Mouse (Mus musculus): ENCODE results near the gene Pes1. TPM values are rescaled to one million over a fixed set of nuclear protein-coding genes. Genes with fewer than 3 reads are reported as not detected.
"Not testable (repeated sequence)": the region's sequence is repeated elsewhere in the genome, so short reads cannot be mapped to it uniquely, and the experiment has no call there.

The Pes1 gene
- polyA plus RNA-seq, 1 experiment: 45.2 TPM

DNA sequence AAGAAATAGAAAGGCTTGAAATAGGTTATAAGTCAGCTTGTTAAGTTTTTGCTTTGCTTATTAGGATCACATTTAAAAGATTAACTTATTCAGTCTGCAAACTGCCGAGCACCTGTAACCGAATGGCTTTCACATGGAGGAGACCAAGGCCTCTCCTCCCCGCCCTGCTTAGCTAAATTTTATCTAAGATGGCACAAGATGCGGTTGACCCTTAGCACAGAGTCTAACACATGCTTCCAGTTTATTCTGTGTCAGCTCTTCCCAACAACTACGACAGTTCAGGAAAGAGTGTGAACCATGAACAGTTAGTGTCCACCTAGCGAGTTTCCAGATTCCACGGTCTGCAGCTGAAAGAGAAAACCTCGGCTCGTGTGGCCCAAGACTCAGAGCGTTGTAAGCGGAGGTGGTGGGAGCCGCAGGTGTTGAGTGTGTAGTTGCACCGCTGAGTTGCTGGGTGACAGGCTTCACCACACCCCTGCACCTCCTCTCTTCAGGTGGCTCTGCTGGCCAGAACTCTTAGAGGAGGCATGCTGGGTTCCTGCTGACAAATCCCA, 26.4 kb upstream of the Pes1 start:
- no peak overlapping the region for H3K27ac ChIP-seq (replicated peaks; ENCODE audit: low read depth, low read length)
- H3K4me3 ChIP-seq (ENCODE audit: insufficient read depth, low read depth, low read length): no peak overlapping the region
- no peaks in the 10 kb centered on the region for H3K4me1 ChIP-seq (ENCODE audit: control insufficient read depth, insufficient read depth, insufficient read length, low read length)

GRCm38 (mm10) chr11:3941371-3941770, 22.4 kb upstream of the Pes1 start:
- Histone ChIP-seq H3K4me1 (ENCODE audit: control insufficient read depth, insufficient read depth, insufficient read length, low read length) (no peaks in the 10 kb centered on the region), H3K27ac (replicated peaks; ENCODE audit: low read depth, low read length) (no peak overlapping the region), H3K4me3 (ENCODE audit: insufficient read depth, low read depth, low read length) (no peak overlapping the region)

- H3K27ac ChIP-seq (replicated peaks; ENCODE audit: low read depth, low read length): no peak overlapping the region
- H3K4me3 ChIP-seq (ENCODE audit: insufficient read depth, low read depth, low read length): no peak overlapping the region
- H3K4me1 ChIP-seq (ENCODE audit: control insufficient read depth, insufficient read depth, insufficient read length, low read length): no peaks in the 10 kb centered on the region
Observed at GRCm38 (mm10) chr11:3946386-3946785, 17.4 kb upstream of the Pes1 start.

DNA sequence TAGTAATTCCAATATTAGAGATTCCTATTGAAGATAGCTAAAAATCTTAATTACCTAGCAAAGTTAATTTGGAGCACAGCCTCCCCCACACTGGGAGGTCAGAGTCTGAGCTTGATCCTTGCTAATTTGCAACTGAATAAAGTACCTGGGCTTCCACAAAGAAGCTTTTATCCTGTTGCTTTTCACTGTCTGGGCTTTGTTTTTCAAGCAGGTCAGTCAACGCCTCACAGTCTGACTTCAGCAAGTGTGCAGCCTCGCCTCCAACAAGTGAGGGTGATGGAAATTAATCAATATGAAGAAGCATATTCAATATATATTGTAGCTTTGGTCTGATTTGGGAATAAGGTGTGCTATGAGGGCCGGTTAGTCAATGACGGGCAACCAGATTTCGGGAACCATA, 8.9 kb upstream of the Pes1 start:
- H3K4me1 ChIP-seq (ENCODE audit: control insufficient read depth, insufficient read depth, insufficient read length, low read length); H3K4me3 ChIP-seq (ENCODE audit: insufficient read depth, low read depth, low read length); H3K27ac ChIP-seq (replicated peaks; ENCODE audit: low read depth, low read length): not testable (repeated sequence)

GRCm38 (mm10) chr11:3955371-3955770, 8.4 kb upstream of the Pes1 start:
- not testable (repeated sequence) for H3K4me3 ChIP-seq (ENCODE audit: insufficient read depth, low read depth, low read length); H3K4me1 ChIP-seq (ENCODE audit: control insufficient read depth, insufficient read depth, insufficient read length, low read length); H3K27ac ChIP-seq (replicated peaks; ENCODE audit: low read depth, low read length)

DNA sequence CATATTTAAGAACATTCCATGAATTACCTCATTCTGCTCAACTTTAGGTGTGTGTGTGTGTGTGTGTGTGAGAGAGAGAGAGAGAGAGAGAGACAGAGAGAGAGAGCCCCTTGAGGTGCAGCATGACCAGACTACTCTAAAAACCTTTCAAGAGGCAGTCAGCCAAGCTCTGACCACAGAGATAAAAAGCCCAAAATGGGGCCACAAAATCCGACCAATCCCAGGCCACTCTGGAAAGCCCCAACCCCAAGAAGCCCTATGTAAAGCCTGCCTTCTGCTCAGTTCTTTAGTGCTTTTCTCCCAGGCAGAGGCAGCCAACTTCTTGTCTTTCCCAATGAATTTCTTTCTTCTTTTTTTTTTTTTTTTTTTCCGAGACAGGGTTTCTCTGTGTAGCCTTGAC, 2.9 kb upstream of the Pes1 start:
- Histone ChIP-seq H3K4me1 (ENCODE audit: control insufficient read depth, insufficient read depth, insufficient read length, low read length) (peaks cover 5% of the 10 kb centered on the region; the same call in 1 of the 2 replicates), H3K4me3 (ENCODE audit: insufficient read depth, low read depth, low read length) (no peak overlapping the region), H3K27ac (replicated peaks; ENCODE audit: low read depth, low read length) (no peak overlapping the region)

GRCm38 (mm10) chr11:3961761-3962160, 2.0 kb upstream of the Pes1 start:
- Histone ChIP-seq H3K4me1 (ENCODE audit: control insufficient read depth, insufficient read depth, insufficient read length, low read length) (peaks cover 7% of the 10 kb centered on the region; the same call in 1 of the 2 replicates), H3K4me3 (ENCODE audit: insufficient read depth, low read depth, low read length) (no peak overlapping the region), H3K27ac (replicated peaks; ENCODE audit: low read depth, low read length) (no peak overlapping the region)

DNA sequence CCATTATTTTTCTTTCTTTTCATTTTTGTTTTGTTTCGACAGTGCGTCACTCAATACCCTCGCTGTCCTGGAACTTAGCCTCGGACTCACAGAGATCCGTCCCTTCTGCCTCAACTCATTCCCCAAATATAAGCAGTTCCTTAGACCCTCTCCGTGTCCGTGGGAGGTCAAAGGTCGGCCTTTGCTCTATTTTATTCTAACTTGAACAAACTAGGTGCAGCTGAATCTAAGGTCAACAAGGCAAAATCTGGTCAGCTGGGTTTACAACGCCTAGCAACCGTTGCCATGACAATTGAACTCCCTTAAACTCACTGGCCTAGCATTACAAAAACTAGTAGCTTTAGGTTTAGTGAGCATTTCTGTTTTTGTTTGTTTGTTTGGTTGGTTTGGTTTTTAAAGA, 620 bp upstream of the Pes1 start:
- peak overlapping the region; percentile 54 for H3K27ac ChIP-seq (replicated peaks; ENCODE audit: low read depth, low read length)
- H3K4me3 ChIP-seq (ENCODE audit: insufficient read depth, low read depth, low read length): peak overlapping the region; percentile 51
- H3K4me1 ChIP-seq (ENCODE audit: control insufficient read depth, insufficient read depth, insufficient read length, low read length): peaks cover 7% of the 10 kb centered on the region; the same call in 1 of the 2 replicates

GRCm38 (mm10) chr11:3964416-3965172, 819 bp downstream of the Pes1 start:
- Histone ChIP-seq H3K4me1 (ENCODE audit: control insufficient read depth, insufficient read depth, insufficient read length, low read length) (peaks cover 7% of the 10 kb centered on the region; the same call in 1 of the 2 replicates), H3K4me3 (ENCODE audit: insufficient read depth, low read depth, low read length) (peak overlapping the region; percentile 84), H3K27ac (replicated peaks; ENCODE audit: low read depth, low read length) (no peak overlapping the region)

GRCm38 (mm10) chr11:3969837-3970236, 6.1 kb downstream of the Pes1 start:
- H3K4me1 ChIP-seq (ENCODE audit: control insufficient read depth, insufficient read depth, insufficient read length, low read length): peaks cover 4% of the 10 kb centered on the region; the same call in 1 of the 2 replicates
- no peak overlapping the region for H3K27ac ChIP-seq (replicated peaks; ENCODE audit: low read depth, low read length)
- no peak overlapping the region for H3K4me3 ChIP-seq (ENCODE audit: insufficient read depth, low read depth, low read length)

GRCm38 (mm10) chr11:3970361-3970760, 6.6 kb downstream of the Pes1 start:
- Histone ChIP-seq H3K4me3 (ENCODE audit: insufficient read depth, low read depth, low read length) (no peak overlapping the region), H3K27ac (replicated peaks; ENCODE audit: low read depth, low read length) (no peak overlapping the region), H3K4me1 (ENCODE audit: control insufficient read depth, insufficient read depth, insufficient read length, low read length) (0 out of 2 replicates have a peak, but pooled peaks cover 2% of the 10 kb centered on the region)

GRCm38 (mm10) chr11:3973081-3973480, 9.3 kb downstream of the Pes1 start:
- no peaks in the 10 kb centered on the region for H3K4me1 ChIP-seq (ENCODE audit: control insufficient read depth, insufficient read depth, insufficient read length, low read length)
- no peak overlapping the region for H3K4me3 ChIP-seq (ENCODE audit: insufficient read depth, low read depth, low read length)
- no peak overlapping the region for H3K27ac ChIP-seq (replicated peaks; ENCODE audit: low read depth, low read length)

DNA sequence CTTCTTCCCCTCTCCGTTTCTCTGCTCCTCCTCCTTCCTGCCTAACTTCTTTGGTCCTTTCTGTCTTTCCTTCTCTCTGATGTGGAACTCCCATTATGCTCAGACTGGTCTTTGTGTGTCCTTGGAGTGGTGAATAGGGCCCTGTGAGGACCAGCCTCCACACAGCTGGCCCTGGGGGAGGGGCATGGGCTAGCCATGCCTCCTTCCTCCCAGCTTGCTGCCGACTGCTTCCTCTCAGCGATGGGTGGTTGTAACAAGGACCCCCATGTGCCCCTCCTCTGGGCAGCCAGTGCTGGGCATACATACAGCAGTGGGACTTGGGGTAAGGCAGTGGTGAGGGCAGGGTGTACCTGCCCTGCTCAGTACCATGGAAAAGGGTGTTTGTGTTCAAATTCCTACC, 10.5 kb downstream of the Pes1 start:
- H3K4me1 ChIP-seq (ENCODE audit: control insufficient read depth, insufficient read depth, insufficient read length, low read length): no peaks in the 10 kb centered on the region
- no peak overlapping the region for H3K4me3 ChIP-seq (ENCODE audit: insufficient read depth, low read depth, low read length)
- no peak overlapping the region for H3K27ac ChIP-seq (replicated peaks; ENCODE audit: low read depth, low read length)

DNA sequence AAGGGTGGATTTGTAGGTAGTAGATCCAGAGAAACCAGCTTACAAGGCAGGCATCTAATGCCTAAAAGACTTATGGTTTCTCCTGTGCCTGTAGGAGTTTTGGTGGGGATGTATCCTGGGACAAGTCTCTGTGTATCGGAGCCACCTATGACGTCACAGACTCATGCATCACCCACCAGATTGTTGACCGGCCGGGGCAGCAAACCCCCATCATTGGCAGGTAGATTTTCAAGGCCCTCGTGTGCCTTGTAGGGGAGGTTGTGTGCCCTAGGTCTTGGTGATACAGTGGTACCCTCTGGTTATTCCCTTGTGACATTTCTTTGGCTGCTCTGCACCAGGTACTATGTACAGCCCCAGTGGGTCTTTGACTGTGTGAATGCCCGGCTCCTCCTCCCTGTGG, 12.9 kb downstream of the Pes1 start, which contains the start of gene 4930556J24Rik:
TSS of gene 4930556J24Rik (minus strand) at position 101 of the 400 bp plus-strand sequence.
- Histone ChIP-seq H3K4me1 (ENCODE audit: control insufficient read depth, insufficient read depth, insufficient read length, low read length) (peaks cover 5% of the 10 kb centered on the region; the same call in 1 of the 2 replicates), H3K27ac (replicated peaks; ENCODE audit: low read depth, low read length) (no peak within 1 kb of the TSS), H3K4me3 (ENCODE audit: insufficient read depth, low read depth, low read length) (no peak within 1 kb of the TSS)

- H3K4me1 ChIP-seq (ENCODE audit: control insufficient read depth, insufficient read depth, insufficient read length, low read length): peaks cover 5% of the 10 kb centered on the region; the same call in 1 of the 2 replicates
- no peak overlapping the region for H3K27ac ChIP-seq (replicated peaks; ENCODE audit: low read depth, low read length)
- H3K4me3 ChIP-seq (ENCODE audit: insufficient read depth, low read depth, low read length): no peak overlapping the region
Observed at GRCm38 (mm10) chr11:3978421-3978820, 14.6 kb downstream of the Pes1 start.

DNA sequence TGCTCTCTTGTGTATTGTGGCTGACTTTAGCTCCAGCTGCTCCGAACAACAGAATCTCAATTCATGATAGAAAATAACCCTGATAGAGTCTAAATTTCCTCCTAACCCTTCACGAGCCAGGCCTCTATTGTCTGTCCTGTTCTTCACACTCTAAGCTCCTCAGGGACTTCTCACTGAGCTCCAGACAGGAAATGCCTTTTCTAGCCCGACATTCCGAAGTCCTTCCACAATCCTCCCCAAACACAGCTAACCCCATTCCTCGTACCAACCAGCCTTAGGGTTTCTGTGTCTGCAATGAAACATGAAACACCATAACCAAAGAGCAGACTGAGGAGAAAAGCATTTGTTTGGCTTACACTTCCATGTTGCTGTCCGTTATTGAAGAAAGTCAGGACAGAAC, 17.8 kb downstream of the Pes1 start:
- peak overlapping the region; percentile 16; the same call in 1 of the 2 replicates for H3K27ac ChIP-seq (replicated peaks; ENCODE audit: low read depth, low read length)
- H3K4me3 ChIP-seq (ENCODE audit: insufficient read depth, low read depth, low read length): no peak overlapping the region
- H3K4me1 ChIP-seq (ENCODE audit: control insufficient read depth, insufficient read depth, insufficient read length, low read length): peaks cover 5% of the 10 kb centered on the region; the same call in 1 of the 2 replicates
